Mouse (Mus musculus): ENCODE results near the gene Crk. TPM values are rescaled to one million over a fixed set of nuclear protein-coding genes. Genes with fewer than 3 reads are reported as not detected.

Crk gene
- polyA plus RNA-seq, 1 experiment = 160 TPM

DNA sequence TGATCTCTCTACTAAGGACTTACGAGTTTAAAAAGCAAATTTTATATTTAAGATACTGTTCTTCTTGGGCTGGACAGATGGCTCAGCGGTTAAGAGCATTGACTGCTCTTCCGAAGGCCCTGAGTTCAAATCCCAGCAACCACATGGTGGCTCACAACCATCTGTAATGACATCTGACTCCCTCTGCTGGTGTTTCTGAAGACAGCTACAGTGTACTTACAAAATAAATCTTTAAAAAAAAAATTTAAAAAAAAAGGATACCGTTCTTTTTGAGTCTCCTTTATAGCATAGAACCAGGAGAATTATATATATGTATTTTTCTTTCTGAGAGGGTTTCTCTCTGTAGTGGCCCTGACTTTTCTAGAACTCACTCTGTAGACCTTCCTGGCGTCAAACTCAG is 21.5 kb downstream of the Crk start:
- no peak for TF ChIP-seq GATA1 (IDR thresholded peaks at IDR 0.05; ENCODE audit: low read length)

- no peak for TF ChIP-seq GATA1 (IDR thresholded peaks at IDR 0.05; ENCODE audit: low read length)
Measured at GRCm38 (mm10) chr11:75702761-75703160, 23.7 kb downstream of the Crk start.

DNA sequence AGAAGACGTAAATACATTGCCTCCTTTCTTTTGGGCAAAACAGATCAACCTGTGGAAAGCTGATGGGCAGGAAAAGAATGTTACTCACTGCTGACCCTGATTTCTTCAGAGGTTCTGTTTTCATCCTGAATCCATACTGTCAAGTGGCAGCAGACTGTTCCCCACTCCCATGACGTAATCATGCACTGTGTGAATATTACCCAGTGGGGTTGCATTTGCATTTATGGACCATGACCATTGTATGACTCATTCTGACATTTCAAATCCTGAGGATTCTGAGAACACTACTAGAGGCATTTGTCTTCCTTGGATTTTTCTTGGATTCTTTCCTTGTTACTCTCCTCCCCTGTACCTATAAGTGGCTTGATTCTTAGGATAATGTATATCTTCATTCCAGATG is 24.7 kb downstream of the Crk start:
- no peak for TF ChIP-seq GATA1 (IDR thresholded peaks at IDR 0.05; ENCODE audit: low read length)

GRCm38 (mm10) chr11:75713949-75714348 is 34.9 kb downstream of the Crk start:
- no peak for TF ChIP-seq GATA1 (IDR thresholded peaks at IDR 0.05; ENCODE audit: low read length)

DNA sequence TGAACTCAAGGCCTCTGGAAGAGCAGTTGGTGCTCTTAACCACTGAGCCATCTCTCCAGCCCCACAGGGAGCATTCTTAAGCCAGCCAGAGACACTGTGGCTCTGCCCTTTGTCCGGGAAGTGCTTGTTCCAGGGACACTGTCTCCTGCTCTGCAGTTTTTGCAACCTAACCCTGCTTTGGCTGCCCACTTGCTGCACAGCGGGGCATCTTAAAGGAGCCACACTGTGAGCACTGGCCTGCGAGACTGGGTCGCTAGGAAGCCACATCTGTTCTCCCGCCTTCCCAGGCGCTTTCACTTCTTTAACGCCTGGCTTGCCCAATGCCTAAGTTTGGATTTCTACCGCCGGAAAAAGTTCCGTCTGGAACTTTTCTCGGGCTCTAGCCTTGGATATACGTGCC is 36.5 kb downstream of the Crk start:
- no peak for TF ChIP-seq GATA1 (IDR thresholded peaks at IDR 0.05; ENCODE audit: low read length)

- no peak for TF ChIP-seq GATA1 (IDR thresholded peaks at IDR 0.05; ENCODE audit: low read length)
Measured at GRCm38 (mm10) chr11:75716661-75717325, 37.7 kb downstream of the Crk start.

DNA sequence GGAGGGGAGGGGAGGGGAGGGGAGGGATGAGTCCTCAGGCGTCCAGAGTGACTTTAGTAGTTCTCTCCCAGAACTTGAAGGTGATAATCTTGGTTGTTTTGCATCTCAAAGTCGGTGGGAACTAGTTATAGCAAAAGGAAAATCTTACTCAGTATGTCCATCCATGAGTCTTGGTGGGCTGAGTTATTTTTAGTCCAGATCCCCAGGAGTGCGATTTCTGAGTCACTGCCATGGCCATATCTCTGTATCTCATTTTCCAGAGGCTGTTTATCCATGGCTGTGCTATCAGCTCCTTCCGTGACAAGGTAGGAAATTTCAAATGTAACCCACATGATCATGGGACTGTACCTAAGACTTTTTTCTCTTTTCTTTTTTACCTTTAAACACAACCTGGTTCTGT is 43.3 kb downstream of the Crk start:
- no peak for TF ChIP-seq GATA1 (IDR thresholded peaks at IDR 0.05; ENCODE audit: low read length)

DNA sequence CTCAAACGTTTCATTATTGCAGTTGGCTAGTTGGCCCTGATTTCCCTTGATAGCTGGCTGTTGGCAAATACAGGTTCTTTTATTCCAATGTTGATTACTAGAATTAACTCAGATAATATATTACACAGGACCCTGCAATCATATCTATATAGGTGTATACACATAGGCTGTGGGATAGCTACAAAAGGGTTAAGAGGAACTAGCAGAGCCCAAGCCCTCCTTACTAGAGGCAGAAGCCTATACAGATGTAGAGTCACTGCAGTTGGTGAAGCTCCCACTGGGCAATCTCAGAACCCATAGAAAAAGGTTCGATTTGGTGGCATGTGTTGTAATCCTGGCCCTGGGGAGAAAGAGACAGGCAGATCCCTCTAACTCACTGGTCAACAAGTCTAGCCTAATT is 48.1 kb downstream of the Crk start:
- TF ChIP-seq GATA1 (IDR thresholded peaks at IDR 0.05; ENCODE audit: low read length) = no peak

DNA sequence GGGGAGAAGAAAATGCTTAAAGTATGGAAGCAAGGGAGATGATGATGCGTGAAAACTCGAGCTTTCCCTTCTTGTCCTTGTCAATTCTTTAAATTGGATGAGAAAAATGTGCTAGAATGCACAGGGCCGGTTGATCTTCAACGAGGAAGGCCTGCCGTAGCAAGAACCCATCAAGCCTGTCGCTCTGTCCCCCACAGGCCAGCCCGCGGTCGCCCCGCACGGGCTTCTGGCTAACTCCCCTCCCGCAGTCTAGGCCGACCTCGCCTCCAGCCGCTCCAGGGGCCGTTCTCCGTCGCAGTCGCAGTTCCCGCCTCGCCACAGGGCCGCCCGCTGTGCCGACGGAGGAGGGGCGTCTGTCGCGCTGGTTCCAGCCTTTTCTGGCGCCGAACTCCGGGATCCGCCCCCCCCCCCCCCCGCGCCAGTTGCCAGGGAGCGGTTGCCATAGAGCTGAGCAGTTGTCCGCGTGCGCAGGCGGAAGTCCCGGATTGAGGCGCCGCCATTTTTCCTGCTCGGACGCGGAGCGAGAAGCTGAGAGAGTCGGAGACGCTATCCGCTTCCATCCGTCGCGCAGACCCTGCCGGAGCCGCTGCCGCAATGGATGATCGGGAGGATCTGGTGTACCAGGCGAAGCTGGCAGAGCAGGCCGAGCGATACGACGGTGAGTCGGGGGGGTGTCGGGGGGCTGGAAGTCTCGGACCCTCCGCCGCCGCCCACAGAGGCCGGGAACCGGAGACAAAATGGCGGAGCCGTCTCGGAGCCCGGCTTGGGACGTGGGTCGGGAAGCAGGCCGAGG is 53.6 kb downstream of the Crk start, which contains the start of gene Ywhae:
Gene Ywhae, plus strand, starts transcription at position 436 of the 793 bp plus-strand sequence.
- no peak for TF ChIP-seq GATA1 (IDR thresholded peaks at IDR 0.05; ENCODE audit: low read length)

- no peak for TF ChIP-seq GATA1 (IDR thresholded peaks at IDR 0.05; ENCODE audit: low read length)
Measured at GRCm38 (mm10) chr11:75733227-75733940, 54.3 kb downstream of the Crk start.

DNA sequence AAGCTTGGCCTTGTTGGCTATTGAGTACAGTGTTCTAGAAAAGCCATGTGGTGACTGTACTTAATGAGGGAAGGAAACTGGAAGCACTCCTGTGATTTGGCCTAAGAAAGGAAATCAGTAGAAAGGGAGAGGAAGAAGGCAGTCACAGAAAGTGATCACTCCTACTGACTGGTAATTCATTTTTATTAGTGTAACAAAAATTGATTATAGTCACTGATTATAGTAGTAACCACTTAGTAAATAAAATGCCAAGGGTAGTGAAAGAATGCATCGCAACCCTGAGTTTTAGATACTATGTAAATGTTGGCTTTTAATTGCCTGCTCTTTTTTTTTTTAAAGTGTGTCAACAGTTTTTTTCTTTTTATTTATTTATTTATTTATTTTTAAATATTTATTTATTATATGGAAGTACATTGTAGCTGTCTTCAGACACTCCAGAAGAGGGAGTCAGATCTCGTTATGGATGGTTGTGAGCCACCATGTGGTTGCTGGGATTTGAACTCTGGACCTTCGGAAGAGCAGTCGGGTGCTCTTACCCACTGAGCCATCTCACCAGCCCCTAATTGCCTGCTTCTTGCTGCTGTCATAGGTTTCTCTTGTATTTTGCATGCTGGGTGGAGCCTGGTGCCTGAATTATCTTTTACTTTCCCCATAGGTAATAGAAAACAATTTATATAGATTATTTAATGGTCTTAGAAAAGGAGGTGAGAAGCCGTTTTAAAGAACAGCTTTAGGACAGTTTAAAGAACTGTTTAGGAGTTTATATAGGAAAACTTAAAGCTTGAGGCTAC is 56.6 kb downstream of the Crk start:
- TF ChIP-seq GATA1 (IDR thresholded peaks at IDR 0.05; ENCODE audit: low read length) = no peak

DNA sequence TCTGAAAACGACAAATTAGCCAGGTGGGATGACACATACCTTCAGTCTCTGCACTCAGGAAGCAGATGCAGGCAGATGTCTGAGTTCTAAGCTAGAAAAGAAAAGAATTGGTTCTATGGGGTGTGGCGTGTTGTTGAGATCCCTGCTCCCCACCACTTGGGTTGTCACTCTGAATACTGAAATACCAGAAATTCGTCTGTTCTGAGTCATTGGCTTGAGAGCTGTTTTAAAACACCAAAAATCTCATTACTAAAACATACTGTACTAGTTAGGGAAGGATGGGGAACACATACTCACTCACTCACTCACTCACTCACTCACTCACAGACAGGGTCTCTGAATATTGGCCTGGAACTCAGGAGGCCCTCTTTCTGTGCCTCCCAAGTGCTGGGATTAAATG is 57.9 kb downstream of the Crk start:
- TF ChIP-seq GATA1 (IDR thresholded peaks at IDR 0.05; ENCODE audit: low read length) = no peak

DNA sequence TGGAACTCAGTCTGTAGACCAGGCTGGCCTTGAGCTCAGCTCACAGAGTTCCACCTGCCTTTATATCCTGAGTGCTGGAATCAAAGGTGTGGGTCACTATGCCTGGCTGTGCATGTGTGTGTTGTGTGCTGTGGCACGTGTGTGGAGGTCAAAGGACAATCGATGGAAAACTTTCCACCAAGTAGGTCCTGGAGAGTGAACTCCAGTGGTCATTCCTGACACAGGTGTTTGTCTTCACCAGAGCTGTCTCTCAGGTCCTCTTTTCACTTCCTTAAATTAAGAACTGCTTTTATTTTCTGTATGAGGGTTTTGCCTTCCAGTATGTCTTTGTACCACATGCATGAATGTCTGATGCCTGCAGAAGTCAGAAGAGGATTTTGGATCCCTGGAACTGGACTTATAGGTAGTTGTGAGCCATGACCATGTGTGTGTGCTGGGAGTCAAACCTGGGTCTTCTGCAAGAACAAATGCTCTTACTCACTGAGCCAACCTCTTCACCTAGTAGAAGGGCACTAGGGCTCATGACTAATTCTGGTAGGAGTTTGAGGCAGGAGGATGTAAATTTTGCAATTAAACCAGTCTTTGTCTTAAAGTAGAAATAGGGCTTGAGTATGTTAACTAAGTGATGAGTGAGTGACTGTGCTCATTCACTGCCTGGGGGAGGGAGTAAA is 58.9 kb downstream of the Crk start:
- no peak for TF ChIP-seq GATA1 (IDR thresholded peaks at IDR 0.05; ENCODE audit: low read length)

DNA sequence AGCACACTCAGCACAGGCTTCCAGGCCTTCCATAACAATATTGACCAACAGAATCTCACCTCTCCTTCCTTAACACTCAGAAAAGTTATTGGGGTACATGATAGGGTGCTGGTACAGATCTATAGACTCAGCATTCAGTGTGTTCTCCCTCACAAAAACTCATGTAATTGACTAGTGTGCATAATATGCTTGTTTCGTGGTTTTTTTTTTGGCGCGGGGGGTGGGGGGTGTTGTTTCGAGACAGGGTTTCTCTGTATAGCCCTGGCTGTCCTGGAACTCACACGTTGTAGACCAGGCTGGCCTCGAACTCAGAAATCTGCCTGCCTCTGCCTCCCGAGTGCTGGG is 59.4 kb downstream of the Crk start:
- no peak for TF ChIP-seq GATA1 (IDR thresholded peaks at IDR 0.05; ENCODE audit: low read length)

DNA sequence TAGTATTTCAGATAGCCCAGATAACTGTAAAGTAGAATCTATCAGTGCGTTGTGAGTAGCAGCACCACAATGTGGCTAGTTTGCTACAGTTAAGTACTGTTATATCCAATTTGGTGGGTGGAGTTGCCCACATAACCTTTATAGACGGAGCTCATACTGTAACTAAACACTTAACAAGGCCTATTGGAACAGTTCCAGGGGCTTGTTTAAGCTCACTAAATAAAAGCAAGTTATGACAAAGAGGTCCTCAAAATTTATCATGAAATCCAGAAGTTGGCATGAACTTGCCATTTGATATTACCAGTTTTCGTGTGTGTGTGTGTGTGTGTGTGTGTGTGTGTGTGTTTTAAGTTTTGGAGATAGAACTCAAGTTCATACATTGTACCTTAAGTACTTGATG is 61.1 kb downstream of the Crk start:
- no peak for TF ChIP-seq GATA1 (IDR thresholded peaks at IDR 0.05; ENCODE audit: low read length)
